Mouse (Mus musculus) NIH3T3 (cell line): ENCODE data around the gene Clstn1.

ENCODE experiments used
- DNase-seq: peaks from one replicate; pipeline ENCODE4 v3.0.0-alpha.2; 2012; ENCODE audit warnings: low read depth

The Clstn1 gene

DNA sequence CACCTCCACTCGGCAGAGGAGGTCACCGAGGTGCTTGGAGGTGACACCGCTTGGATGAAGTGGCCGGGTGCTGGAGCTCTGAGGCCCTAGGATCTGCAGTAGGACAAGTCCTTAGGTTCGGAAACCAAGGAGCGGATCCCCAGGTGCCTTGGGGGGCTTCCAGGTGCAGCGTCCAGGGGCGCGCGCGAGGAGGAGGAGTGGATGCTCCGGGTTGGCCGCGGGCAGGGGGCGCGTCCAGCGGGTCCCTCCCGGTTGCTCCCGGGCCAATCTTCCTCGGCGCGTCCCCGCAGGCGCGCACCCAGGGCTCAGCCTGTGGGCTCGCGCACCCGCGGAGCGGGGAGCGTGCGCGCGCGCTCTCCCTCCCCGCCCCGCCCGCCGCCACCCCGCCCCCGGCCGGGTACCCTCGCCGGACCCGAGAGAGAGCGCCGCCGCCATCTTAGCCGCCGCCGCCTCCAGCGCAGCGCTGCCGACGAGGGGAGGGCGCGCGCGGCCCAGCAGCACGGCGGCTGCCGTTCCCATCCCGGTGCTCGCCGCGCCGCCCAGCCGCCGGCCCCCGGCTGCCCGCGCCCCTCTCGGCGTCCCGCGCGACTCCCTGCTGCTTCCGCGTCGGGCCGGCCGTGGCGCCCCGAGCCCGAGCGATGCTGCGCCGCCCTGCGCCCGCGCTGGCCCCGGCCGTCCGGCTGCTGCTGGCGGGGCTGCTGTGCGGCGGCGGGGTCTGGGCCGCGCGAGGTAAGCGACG lies at the start of gene Clstn1:
TSS of gene Clstn1 (plus strand) at position 425 of the 739 bp plus-strand sequence.
- peak; percentile 85 for DNase-seq

DNA sequence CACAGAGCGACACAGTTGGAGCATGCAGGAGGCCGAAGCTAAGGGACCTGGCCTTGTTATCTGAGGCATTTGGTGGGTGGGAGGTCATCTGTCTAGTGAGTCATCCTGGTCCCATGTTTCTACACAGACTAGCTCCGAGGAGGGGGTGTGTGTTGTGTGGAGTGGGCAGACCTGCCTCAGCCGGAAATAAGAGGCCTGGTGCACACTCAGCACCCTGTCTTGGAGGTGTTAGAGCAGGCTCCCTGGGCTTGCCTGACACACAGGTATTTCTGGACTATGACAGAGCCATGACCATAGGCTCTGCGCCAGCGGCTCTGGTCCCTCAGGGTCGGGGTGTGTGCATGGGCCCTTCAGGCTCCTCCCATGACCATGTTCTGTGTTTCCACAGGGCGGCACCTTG lies 46.8 kb upstream of the Clstn1 start:
- peak; percentile 29 for DNase-seq

GRCm38 (mm10) chr4:149541935-149542334 lies 44.3 kb upstream of the Clstn1 start:
- peak; percentile 33 for DNase-seq

- DNase-seq = no peak
Measured at GRCm38 (mm10) chr4:149542431-149542830, 43.8 kb upstream of the Clstn1 start.

GRCm38 (mm10) chr4:149542927-149543553 lies 43.2 kb upstream of the Clstn1 start:
- DNase-seq = peak; percentile 91

DNA sequence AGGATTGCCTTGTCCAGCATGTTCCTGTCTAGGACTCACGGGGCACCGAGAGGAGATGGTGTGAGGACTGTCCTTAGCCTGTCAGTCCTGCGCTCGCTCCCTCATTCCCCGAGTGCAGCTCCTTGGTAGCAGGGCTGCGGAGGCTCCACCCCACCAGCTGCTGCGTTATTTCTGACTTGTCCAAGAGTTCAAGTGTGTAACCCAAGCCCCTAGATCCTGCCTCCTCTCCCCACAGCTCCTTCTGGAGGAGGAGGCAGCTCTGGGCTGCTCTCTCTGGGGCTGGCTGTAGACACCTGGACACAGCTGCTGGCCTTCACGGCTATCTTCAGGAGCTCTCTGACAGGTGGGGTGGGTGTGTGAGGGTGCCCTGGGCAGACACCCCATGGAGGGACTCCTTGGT lies 41.4 kb upstream of the Clstn1 start:
- no peak for DNase-seq

DNA sequence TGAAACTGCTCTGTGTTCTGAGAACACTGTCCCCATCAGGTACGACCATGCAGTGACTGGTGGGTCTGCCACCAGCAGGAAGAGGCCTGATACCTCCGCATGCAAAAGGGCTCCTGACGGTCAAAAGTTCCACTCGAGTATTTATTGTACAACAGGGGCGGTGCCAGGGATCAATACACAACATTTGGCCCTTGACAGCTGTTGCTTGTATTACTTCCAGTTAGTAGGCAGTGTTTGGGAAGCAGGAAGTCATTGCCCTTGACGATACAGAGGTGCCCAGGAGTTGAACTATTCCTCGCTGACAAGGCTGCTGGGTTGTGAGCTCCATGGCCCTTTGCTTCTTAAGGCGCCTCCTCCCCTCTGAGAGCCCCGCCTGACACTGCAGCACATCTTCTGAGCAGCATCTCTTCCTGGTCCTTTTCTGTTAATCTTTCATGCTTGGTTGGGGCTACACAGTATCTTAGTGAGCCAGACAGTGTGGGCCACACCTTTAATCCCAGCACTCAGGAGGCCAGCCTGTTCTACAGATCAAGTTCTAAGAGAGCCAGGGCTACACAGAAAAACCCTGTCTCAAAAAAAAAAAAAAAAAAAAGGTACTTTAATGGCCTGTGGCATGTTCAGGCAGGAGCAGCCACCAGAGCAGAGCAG lies 39.3 kb upstream of the Clstn1 start:
- DNase-seq = no peak

- no peak for DNase-seq
Measured at GRCm38 (mm10) chr4:149547523-149547922, 38.7 kb upstream of the Clstn1 start.

- peak; percentile 91 for DNase-seq
Measured at GRCm38 (mm10) chr4:149549221-149549925, 36.9 kb upstream of the Clstn1 start.

DNA sequence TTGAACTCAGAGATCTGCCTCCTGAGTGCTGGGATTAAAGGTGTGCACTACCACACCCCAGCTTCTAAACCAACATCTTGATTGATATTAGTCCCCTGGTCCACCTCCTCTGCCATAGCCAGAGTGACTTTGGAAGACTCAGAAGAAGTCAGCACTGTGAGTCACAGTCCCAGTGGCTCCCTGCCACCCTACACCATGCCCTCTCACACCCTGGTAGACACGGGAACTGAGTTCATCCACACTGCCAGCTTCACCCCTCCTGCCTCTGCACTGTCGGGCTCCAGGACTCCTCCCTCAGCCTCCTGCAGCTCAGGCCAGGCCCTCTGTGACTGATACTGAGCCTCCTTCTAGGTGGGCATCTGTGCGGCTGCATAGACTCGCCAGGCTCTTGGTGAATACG lies 35.4 kb upstream of the Clstn1 start:
- no peak for DNase-seq

DNA sequence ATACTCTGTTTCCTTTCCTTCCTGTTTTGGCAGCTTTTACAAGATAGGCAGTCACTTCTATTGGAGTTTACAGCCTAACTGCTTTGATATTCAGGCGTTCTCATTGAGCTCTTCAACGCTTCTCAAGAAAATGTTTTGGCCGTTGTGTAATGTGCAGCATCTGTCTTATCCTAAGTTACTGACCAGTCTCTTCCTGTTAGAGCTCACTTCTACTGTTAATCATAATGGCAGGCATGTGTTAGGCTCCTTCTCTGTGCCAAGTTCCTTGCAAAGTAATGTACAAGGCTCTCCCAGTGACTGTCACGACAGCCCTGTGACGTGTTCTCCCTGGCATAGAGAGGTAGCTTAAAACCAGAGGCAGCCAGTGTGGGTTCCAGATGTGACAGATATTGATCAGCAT lies 34.6 kb upstream of the Clstn1 start:
- DNase-seq = no peak

- no peak for DNase-seq
Measured at GRCm38 (mm10) chr4:149553834-149554233, 32.4 kb upstream of the Clstn1 start.

DNA sequence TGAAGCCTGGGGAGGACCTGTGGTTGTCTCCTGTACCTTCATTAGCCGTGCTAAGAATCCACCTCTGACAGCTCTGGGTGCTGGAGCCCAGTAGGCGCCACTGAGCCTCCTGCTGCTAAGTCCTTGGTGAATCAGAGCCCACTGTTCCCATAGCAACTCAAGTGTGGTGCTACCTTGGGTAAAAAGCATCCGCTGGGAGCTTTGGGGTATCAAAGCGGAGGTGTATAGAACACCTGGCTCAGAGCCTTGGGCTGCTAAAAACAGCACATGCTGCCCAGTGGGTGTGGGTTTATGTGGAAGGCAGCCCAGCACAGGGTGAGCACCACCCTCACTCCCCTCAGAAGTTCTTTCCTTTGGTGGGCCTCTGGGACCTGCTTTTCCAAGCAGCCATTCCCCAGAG lies 30.2 kb upstream of the Clstn1 start:
- DNase-seq = no peak

DNA sequence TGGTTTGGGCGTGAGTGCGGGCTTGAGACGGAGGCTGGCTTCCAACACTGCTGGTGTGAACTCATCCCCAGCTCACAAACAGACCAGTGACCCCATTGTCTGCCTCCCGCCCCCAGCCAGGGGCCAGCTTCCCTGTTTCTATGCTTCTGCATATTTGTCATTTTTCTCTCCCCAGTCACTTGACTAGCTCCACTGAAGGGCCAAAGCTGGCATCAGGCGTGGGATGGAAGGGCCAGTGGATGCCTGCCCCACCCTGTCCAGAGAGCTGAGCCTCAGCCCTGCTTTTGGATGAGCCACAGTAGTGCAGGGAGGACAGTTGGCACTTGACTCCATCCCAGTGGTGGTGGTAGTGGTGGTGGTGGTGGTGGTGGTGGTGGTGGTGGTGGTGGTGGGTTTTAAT lies 28.4 kb upstream of the Clstn1 start:
- peak; percentile 49 for DNase-seq

- DNase-seq = peak; percentile 60
Measured at GRCm38 (mm10) chr4:149558389-149558788, 27.9 kb upstream of the Clstn1 start.

- DNase-seq = no peak
Measured at GRCm38 (mm10) chr4:149561392-149561791, 24.9 kb upstream of the Clstn1 start.

DNA sequence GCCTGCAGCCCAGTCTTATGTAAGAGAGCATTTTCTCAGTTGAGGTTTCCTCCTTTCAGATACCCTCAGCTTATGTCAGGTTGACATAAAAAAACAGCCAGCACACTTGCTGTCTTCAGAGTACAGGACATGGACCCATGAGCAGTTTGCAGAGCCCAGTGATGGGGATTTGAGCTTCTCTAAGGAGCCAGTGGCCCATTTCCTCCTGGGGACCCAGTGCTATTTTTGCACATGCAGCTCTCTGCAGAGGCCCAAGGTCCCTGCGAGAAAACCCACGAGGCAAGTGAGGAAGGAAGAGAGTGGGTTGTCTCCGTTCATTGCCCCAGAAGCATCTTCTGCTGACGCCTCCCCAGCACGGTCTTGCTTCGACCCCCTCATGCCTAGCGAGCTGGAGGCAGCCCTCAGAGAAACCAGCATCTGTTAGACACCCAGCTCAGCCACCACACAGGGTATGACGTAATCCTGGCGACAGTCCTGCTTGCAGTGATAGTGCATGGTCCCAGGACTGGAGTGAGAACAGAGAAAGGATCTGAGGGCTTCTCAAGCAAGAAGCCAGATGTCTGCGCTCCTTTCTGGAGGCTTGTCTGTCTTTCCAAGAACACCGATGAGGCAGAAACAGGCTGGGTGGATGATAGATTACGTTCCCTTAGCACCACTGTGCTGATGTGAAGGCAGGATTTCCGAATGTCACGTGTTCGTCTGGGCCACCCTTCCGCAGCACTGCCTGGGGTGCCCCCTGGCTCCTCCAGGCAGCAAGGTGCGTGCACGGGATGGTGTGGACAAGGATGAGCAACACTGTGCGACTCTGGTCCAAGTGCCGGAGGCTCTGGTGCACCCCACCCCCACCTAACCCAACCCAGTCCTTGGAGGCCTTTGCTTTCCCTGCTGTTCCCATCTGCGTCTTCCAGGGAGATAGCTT lies 24.0 kb upstream of the Clstn1 start:
- peak; percentile 67 for DNase-seq

- no peak for DNase-seq
Measured at GRCm38 (mm10) chr4:149562905-149563347, 23.3 kb upstream of the Clstn1 start.

DNA sequence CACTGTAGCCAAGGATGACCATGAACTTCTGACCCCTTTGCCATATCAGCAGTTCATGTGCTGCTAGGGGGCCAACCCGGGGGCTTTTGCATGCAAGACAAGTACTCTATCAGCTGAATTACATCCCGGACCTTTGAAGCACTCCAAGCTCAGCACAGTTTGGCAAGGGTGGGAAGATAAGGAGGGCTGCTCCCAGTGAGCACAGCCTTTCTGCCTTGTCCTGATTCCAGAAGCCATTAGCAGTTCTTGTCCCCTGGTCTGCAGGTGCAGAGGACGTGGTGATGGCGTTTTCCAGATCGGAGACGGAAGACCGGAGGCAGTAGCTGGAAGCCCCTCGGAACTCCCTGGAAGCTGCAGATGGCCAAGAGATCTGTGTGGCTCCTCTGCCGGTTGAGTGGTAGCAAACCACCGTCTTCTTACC lies 22.3 kb upstream of the Clstn1 start:
- no peak for DNase-seq

DNA sequence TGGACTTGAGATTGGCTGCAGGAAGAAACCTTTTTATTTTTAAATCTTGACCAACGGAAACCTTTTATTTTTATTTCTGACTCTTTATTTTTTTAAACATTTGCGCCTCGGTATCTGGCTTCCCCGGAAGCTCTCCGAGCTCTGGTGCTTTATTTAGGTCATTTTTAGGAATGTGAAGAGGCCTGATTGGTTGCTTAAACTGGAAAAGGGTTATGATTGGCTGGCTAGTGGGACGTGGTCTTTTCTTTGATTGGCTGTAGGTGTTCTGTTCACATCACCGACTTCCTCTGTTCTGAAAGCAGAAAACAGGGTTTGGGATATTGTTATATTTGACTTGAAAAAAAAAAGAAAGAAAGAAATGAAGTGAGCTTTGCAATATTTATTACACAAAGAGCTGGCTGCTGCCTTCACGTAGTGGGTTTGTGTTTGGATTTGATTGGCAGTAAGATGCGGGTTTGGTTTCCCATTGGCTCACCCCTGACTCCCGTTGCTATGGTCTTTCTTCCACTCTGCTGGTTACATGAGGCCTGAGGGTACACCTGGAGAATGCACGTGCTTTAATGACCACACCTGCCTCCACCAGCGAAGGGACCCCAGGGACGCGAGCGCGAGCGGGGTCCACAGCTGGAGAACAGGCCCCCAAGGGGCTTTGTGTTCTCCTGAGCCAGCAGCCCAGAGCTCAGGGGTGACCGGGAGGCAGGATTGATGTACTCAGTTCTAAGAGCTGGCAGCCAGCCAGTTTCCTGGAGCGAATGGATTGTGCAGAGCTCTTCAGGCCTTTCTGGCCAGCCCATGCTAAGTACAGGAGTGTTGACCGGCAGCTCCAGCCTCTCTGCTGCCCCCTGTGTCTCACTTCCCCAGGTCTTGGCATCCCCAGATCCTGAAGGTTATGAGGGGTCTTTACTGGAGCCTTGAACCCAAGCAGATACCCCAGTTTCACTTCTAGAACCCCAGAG lies 21.5 kb upstream of the Clstn1 start:
- DNase-seq = peak; percentile 44
